Mouse (Mus musculus) hematopoietic multipotent progenitor cell, adult 10-12 weeks (in vitro differentiated cells): Measurements from ENCODE around the gene Ace. TPM values are rescaled to one million over a fixed set of nuclear protein-coding genes. Genes with fewer than 3 reads are reported as not detected.

ENCODE experiments used
- polyA plus RNA-seq: library from polyadenylated mRNA; stranded (reverse); fragments of >175 nt; gene quantifications from 2 replicates; pipeline ENCODE4 v1.2.3, GENCODE M21; 2012; ENCODE audit warnings: low replicate concordance

Ace gene
- 23.8 and 92.3 TPM in 2 replicates for polyA plus RNA-seq

DNA sequence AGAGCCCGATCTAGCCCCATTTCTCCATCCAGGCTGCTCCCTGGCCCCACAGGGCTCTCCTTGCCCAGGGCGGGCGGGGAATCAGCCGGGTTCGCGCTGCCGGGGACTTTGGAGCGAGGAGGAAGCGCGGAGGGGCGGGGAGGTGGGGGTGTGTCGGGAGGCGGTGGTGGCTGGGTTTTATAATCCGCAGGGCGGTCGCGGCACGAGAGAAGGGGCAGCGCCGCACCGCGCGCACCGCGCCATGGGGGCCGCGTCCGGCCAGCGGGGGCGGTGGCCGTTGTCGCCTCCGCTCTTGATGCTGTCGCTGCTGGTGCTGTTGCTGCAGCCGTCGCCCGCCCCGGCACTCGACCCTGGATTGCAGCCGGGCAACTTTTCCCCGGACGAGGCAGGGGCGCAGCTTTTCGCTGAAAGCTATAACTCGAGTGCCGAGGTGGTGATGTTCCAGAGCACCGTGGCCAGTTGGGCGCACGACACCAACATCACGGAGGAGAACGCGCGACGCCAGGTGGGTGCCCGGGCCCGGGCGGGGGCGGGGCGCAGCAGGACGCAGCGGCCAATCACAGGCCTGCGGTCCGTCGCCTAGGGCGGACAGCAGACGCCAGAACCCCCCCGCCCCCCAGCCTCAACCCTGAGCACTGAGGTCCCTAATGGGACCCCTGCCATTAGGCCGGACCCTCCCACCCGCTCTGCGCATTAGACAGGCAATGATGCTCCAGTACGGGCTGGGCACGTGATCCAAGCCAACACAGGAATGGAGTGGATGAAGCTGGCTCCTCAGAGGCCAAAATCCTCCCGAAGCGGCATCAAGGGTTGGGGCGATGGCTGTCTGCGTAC, at the start of gene Ace:
Ace (plus strand) TSS at position 205 of the 834 bp plus-strand sequence.

DNA sequence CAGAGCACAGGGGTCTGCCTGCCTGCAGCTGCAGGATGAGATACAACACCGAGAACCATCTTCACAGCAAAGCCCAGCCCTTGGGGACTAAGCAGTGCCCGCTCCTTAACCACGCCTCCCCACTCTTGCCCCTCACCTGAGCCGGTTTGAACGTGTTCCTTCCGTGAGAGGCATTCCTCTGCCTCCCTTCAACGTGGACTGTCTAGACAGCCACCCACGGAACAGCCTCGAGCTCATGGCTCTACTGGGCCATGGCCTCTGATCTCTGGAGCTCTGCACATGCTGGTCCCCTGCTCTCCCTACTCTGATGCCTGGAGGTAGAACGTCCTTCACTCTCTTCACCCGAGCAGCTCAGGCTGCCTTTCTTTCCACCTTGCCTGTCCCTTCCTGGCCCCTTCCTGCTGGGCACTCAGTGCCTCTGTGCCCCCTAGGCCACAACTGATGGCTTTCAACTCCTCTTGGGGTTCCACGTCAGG, 14.8 kb upstream of the Ace start, which contains the start of gene Cyb561:
Cyb561 (minus strand) TSS at position 426 of the 476 bp plus-strand sequence.

DNA sequence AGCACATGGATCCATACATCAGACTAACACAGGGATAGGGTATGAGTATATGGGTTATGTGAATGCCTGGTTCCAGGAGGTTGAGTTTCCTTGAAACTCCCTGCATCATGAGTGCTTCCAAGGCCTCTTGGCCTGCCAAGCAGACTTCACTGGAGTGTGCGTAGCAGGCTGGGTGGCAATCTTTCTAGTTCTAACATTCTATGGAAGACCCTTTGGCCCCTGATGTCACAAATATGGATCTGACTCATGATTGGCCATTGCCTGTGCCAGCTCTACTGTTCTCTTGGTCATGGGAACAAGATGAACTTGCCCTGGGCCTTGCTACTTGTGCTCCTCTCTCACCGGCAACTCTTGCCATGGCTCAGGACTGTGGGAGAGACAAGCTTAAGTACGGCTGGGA, 26.6 kb downstream of the Ace start, which contains the start of gene Ace3:
Ace3 (plus strand) TSS at position 301 of the 400 bp plus-strand sequence.

DNA sequence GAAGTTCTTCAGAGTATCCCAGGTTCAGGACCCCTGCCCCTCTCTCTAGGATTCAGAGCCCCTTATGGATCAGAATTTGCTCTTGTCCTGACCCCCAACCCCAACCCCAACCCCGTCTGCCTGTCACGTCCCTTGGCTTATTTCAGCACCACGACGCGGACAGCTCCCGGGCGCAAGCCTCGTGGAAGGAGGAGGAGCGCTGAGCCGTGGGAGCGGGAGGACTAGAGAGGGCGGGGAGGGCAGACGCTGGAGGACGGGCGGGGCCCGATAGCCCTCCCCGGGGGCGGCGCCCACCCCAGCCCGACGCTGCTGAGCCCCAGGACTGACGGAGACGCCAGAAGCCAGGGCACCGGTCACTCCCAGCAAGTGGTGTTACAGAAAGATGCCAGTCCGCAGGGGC, 40.1 kb downstream of the Ace start, which contains the start of gene Kcnh6:
Kcnh6 (plus strand) TSS at position 304 of the 400 bp plus-strand sequence.

DNA sequence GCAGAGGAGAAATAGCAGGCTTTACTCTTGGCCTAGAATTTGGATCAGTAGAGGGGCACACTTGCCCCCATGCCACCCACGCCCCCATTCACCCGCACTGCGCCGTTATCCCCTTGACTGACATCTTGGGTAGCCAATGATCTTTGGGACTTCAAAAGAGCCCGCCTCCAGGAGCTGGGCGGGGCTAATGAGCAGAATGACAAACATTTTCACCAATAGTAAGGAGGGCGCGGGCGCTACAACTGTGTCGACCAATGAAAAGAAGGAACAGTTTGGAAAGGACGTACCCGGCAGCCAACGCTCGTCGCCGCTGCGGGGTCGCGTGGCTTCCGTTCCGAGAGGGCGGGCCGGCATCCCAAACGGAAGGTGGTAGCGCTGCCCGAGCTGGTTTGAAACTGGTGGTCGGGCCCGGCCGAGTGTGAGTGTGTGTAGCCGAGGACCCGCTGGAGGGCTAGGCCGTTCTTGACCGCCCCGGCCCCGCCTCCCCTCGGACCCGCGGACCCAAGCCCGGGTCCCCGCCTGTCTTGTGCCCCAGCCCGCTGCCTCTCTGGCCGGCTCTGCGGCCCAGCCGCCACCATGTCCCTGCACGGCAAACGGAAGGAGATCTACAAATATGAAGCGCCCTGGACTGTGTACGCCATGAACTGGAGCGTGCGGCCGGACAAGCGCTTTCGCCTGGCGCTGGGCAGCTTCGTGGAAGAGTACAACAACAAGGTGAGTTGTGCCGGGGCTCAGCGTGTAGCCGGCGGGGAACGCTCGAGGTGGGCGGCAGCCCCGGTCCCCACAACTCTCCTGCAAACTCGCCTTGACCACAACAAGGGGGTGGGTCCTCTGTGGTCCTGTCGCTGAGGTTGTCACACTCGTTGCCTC, 69.0 kb downstream of the Ace start, which contains the start of gene Dcaf7:
Dcaf7 (plus strand) TSS at position 325 of the 870 bp plus-strand sequence.

Other genes starting within 250 kb of the Ace start
- gene Cyb561, start 14.6 kb upstream of the Ace start, polyA plus RNA-seq: 0.04 and 0.17 TPM in 2 replicates
- gene Ace3, start 26.7 kb downstream of the Ace start, polyA plus RNA-seq: not detected in 2 replicates
- 0.04 TPM in 1 of 2 replicates, not detected in the other for gene Kcnh6, start 40.2 kb downstream of the Ace start, polyA plus RNA-seq
- 27.4 and 36.0 TPM in 2 replicates for gene Dcaf7, start 68.9 kb downstream of the Ace start, polyA plus RNA-seq
- 10.2 and 13.7 TPM in 2 replicates for gene Taco1, start 98.1 kb downstream of the Ace start, polyA plus RNA-seq
- 16.0 and 30.6 TPM in 2 replicates for gene Map3k3, start 116.7 kb downstream of the Ace start, polyA plus RNA-seq
- not detected in 2 replicates for gene Gm10840, start 192.9 kb downstream of the Ace start, polyA plus RNA-seq
- gene Limd2, start 192.9 kb downstream of the Ace start, polyA plus RNA-seq: 806 and 995 TPM in 2 replicates
- gene Strada, start 234.2 kb downstream of the Ace start, polyA plus RNA-seq: 75.0 and 75.7 TPM in 2 replicates
- 3.1 and 4.1 TPM in 2 replicates for gene Ccdc47, start 248.4 kb downstream of the Ace start, polyA plus RNA-seq
- gene Ddx42, start 249.0 kb downstream of the Ace start, polyA plus RNA-seq: 19.5 and 27.8 TPM in 2 replicates